In the genomic region with DNA sequence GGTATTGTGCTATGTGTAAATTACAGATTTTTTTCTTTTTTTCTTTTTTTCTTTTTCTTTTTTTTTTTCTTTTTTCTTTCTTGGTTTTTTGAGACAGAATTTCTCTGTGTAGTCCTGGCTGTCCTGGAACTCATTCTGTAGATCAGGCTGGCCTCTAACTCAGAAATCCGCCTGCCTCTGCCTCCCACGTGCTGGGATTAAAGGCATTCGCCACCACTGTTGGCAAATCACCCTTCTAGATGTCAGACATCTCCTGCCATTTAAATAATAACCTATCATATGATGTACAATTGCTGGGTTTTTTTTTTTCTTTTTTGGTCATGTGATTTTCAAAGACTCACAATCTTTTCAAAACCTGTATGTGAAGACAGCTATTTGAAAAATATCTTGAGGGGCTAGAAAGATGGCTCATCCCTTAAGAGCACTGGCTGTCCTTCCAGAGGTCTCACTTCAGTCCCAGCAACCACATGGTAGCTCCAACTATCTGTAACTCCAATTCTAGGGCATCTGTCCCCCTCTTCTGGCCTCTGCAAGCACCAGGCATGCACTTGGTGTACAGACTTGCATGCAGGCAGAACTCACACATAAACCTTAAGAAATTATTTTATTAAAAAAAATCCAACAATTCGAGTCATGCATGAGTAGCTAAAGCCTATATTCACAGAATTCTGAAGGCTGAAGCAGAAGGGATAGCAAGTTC, we compare ENCODE assay signal across 7 mouse cellular contexts. TPM values are rescaled to one million over a fixed set of nuclear protein-coding genes. Genes with fewer than 3 reads are reported as not detected.
DNase-seq lines count a peak whose midpoint lies in the region; ATAC-seq and TF ChIP-seq lines count a peak whose summit lies in the region.

No protein-coding gene starts in this region.

- TF ChIP-seq CTCF in hindbrain, postnatal 0 days (IDR thresholded peaks at IDR 0.05; ENCODE audit: low read depth), result 0 out of 2 replicates have a peak, but pooled peaks have one; percentile 3

- DNase-seq in lung, postnatal 25 days (ENCODE audit: low spot score), result no peak
- DNase-seq in embryonic facial prominence, embryonic 11.5 days (ENCODE audit: low spot score), result no peak
- no peak for DNase-seq in hindbrain, postnatal 0 days (ENCODE audit: low spot score)
- DNase-seq in testis, postnatal 14 days (ENCODE audit: low spot score), result no peak

- H3K9me3 ChIP-seq in lung, embryonic 15.5 days, result no peaks in the 10 kb centered on the region
- no peaks in the 10 kb centered on the region for H3K9me3 ChIP-seq in embryonic facial prominence, embryonic 11.5 days (replicated peaks; ENCODE audit: control insufficient read depth, low read length)
- H3K9me3 ChIP-seq in hindbrain, postnatal 0 days (ENCODE audit: low read length), result no peaks in the 10 kb centered on the region
- H3K9me3 ChIP-seq in neural tube, embryonic 13.5 days, result no peaks in the 10 kb centered on the region

- peaks cover 12% of the 10 kb centered on the region for H3K4me1 ChIP-seq in lung, embryonic 15.5 days
- no peaks in the 10 kb centered on the region for H3K4me1 ChIP-seq in embryonic facial prominence, embryonic 11.5 days (ENCODE audit: control insufficient read depth, insufficient read depth, low read length)
- H3K4me1 ChIP-seq in hindbrain, postnatal 0 days (ENCODE audit: insufficient read depth, low read length), result peaks cover 2% of the 10 kb centered on the region; the same call in 1 of the 2 replicates
- peaks cover 23% of the 10 kb centered on the region for H3K4me1 ChIP-seq in neural tube, embryonic 13.5 days (replicated peaks)

- 77% methylated on average over 4 of the region's 4 CpGs for WGBS in lung, embryonic 15.5 days
- 82% methylated on average over 4 of the region's 4 CpGs for WGBS in embryonic facial prominence, embryonic 11.5 days
- 75% methylated on average over 4 of the region's 4 CpGs for WGBS in hindbrain, postnatal 0 days
- WGBS in neural tube, embryonic 13.5 days, result 87% methylated on average over 4 of the region's 4 CpGs

- no peak overlapping the region; the same call in 1 of the 2 replicates for H3K27ac ChIP-seq in lung, embryonic 15.5 days
- H3K27ac ChIP-seq in embryonic facial prominence, embryonic 11.5 days (replicated peaks; ENCODE audit: low read depth, low read length), result no peak overlapping the region
- H3K27ac ChIP-seq in hindbrain, postnatal 0 days, result no peak overlapping the region
- no peak overlapping the region for H3K27ac ChIP-seq in neural tube, embryonic 13.5 days (replicated peaks)

- H3K27me3 ChIP-seq in lung, embryonic 15.5 days, result no peaks in the 10 kb centered on the region
- H3K27me3 ChIP-seq in embryonic facial prominence, embryonic 11.5 days (ENCODE audit: control insufficient read depth, insufficient read depth, low read length), result no peaks in the 10 kb centered on the region
- H3K27me3 ChIP-seq in hindbrain, postnatal 0 days (ENCODE audit: insufficient read depth, low read length), result no peaks in the 10 kb centered on the region
- no peaks in the 10 kb centered on the region for H3K27me3 ChIP-seq in neural tube, embryonic 13.5 days

- ATAC-seq in lung, embryonic 15.5 days (ENCODE audit: borderline replicate concordance, extremely low read depth, low FRiP score, low TSS enrichment), result no peak
- ATAC-seq in embryonic facial prominence, embryonic 11.5 days (replicated peaks; ENCODE audit: insufficient number of reproducible peaks, low FRiP score, low TSS enrichment, low read depth), result no peak
- ATAC-seq in hindbrain, postnatal 0 days, result no peak
- no peak for ATAC-seq in neural tube, embryonic 13.5 days (ENCODE audit: low read depth)
- ATAC-seq in megakaryocyte progenitor cell, adult 5-6 weeks (replicated peaks; ENCODE audit: poor library complexity), result no peak

- peak overlapping the region; percentile 55 for H3K4me2 ChIP-seq in lung, embryonic 15.5 days
- no peak overlapping the region for H3K4me2 ChIP-seq in embryonic facial prominence, embryonic 11.5 days (ENCODE audit: low read depth, low read length)
- peak overlapping the region; percentile 59 for H3K4me2 ChIP-seq in hindbrain, postnatal 0 days (ENCODE audit: low read depth, low read length)
- H3K4me2 ChIP-seq in neural tube, embryonic 13.5 days, result peak overlapping the region; percentile 57

- H3K4me3 ChIP-seq in lung, embryonic 15.5 days, result peak overlapping the region; percentile 99
- H3K4me3 ChIP-seq in embryonic facial prominence, embryonic 11.5 days (ENCODE audit: low read depth, low read length), result peak overlapping the region; percentile 99; the same call in 1 of the 2 replicates
- peak overlapping the region; percentile 99; the same call in 1 of the 2 replicates for H3K4me3 ChIP-seq in hindbrain, postnatal 0 days (ENCODE audit: low read length)
- H3K4me3 ChIP-seq in neural tube, embryonic 13.5 days, result peak overlapping the region; percentile 89

- H3K9ac ChIP-seq in lung, embryonic 15.5 days, result no peak overlapping the region
- no peak overlapping the region for H3K9ac ChIP-seq in embryonic facial prominence, embryonic 11.5 days (replicated peaks; ENCODE audit: low read length)
- H3K9ac ChIP-seq in hindbrain, postnatal 0 days (replicated peaks; ENCODE audit: low read length), result no peak overlapping the region
- peak overlapping the region; percentile 100; the same call in 1 of the 2 replicates for H3K9ac ChIP-seq in neural tube, embryonic 13.5 days

- H3K36me3 ChIP-seq in lung, embryonic 15.5 days, result no peaks in the 10 kb centered on the region
- no peaks in the 10 kb centered on the region for H3K36me3 ChIP-seq in embryonic facial prominence, embryonic 11.5 days (replicated peaks; ENCODE audit: control insufficient read depth, insufficient read depth, low read depth, low read length)
- no peaks in the 10 kb centered on the region for H3K36me3 ChIP-seq in hindbrain, postnatal 0 days (ENCODE audit: insufficient read depth, low read length)
- H3K36me3 ChIP-seq in neural tube, embryonic 13.5 days, result no peaks in the 10 kb centered on the region

RNA-seq across cellular contexts. Expression of a gene that starts 2.3 kb away (rescaled TPM):
- polyA plus RNA-seq in lung, embryonic 15.5 days (2015; fragmentation: Nextera tagmentation; extraction: Ambion mirVana), result 15.6 and 16.6 TPM in 2 replicates
- polyA plus RNA-seq in embryonic facial prominence, embryonic 11.5 days (2014; fragmentation: Nextera tagmentation; extraction: Ambion mirVana), result 31.5 and 36.4 TPM in 2 replicates
- total RNA-seq in hindbrain, postnatal 0 days (2014; rRNA removed), result 39.3 and 39.5 TPM in 2 replicates
- polyA plus RNA-seq in hindbrain, postnatal 0 days (2015; fragmentation: Nextera tagmentation; extraction: Ambion mirVana), result 23.1 and 23.7 TPM in 2 replicates
- polyA plus RNA-seq in neural tube, embryonic 13.5 days (2015; fragmentation: Nextera tagmentation; extraction: Ambion mirVana), result 30.7 and 30.9 TPM in 2 replicates
- total RNA-seq in megakaryocyte progenitor cell, adult 5-6 weeks (2015), result 32.0 and 35.0 TPM in 2 replicates
- 17.8 and 22.7 TPM in 2 replicates for total RNA-seq in megakaryocyte progenitor cell, adult 5-6 weeks (2017)
